Mouse (Mus musculus): ENCODE measurements around the gene Stub1. TPM values are rescaled to one million over a fixed set of nuclear protein-coding genes. Genes with fewer than 3 reads are reported as not detected.

Gene Stub1
- polyA plus RNA-seq, 1 experiment from 2014 or later, result 367 TPM

DNA sequence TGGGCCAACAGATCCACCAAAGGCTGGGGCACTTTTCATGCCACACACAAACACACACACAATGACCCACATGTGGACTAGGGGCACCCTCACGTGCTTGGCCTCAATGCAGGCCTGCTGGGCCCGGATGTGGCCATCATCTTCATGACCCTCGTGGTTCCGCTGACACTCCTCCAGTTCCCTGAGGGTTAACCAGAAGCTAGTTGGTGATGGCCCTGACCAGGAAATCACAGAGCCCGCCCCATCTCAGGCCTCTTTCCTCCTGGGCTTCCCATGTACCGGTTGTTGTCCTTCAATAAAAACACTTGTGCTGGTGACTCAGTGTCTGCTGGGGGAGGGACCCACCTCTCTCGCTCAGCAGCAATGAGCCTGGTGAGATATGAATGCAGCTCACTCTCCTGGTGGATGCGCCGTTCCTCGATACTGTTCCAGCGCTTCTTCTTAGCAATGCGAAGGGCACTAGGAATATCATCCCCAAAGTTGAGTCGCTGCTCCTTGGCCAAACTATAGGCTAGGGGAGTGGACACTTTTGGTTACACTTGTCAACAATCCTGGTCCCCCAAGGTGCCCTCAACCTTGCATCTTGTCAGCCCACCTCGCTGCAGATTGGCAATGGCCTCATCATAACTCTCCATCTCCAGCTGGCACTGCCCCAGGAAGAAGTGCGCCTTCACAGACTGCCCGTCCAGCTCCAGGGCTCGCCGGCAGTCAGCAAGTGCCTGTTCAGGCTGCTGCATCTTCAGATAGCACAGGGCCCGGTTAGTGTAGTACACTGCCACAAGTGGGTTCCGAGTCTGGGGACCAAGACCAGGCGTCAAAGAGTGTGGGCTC lies 1.5 kb downstream of the Stub1 start:
- Histone ChIP-seq H3K27me3 (ENCODE audit: insufficient read depth, low read length) (no peaks in the 10 kb centered on the region), H3K4me3 (ENCODE audit: low read depth, low read length) (peak overlapping the region; percentile 82), H3K9ac (peak overlapping the region; percentile 79), H3K9me3 (ENCODE audit: low read depth, low read length) (no peaks in the 10 kb centered on the region), H3K4me2 (peak overlapping the region; percentile 98), H3K36me3 (ENCODE audit: insufficient read depth) (peaks cover 56% of the 10 kb centered on the region), H3K27ac (ENCODE audit: low read depth) (peak overlapping the region; percentile 85), H3K4me1 (ENCODE audit: insufficient read depth) (peaks cover 41% of the 10 kb centered on the region)
- WGBS, result 49% methylated on average over 21 of the region's 21 CpGs
- ATAC-seq (ENCODE audit: insufficient read depth) (no peak), DNase-seq (peak; percentile 25)
- no peak for TF ChIP-seq CTCF (IDR thresholded peaks at IDR 0.05; ENCODE audit: low read depth)

- Histone ChIP-seq H3K4me1 (ENCODE audit: insufficient read depth) (peaks cover 34% of the 10 kb centered on the region), H3K36me3 (ENCODE audit: insufficient read depth) (peaks cover 63% of the 10 kb centered on the region), H3K27me3 (ENCODE audit: insufficient read depth, low read length) (no peaks in the 10 kb centered on the region), H3K9ac (no peak overlapping the region), H3K27ac (ENCODE audit: low read depth) (no peak overlapping the region), H3K4me3 (ENCODE audit: low read depth, low read length) (peak overlapping the region; percentile 82), H3K4me2 (peak overlapping the region; percentile 98), H3K9me3 (ENCODE audit: low read depth, low read length) (no peaks in the 10 kb centered on the region)
- WGBS, result 81% methylated on average over 14 of the region's 14 CpGs
- DNase-seq (no peak), ATAC-seq (ENCODE audit: insufficient read depth) (no peak)
- TF ChIP-seq CTCF (IDR thresholded peaks at IDR 0.05; ENCODE audit: low read depth), result no peak
These were observed 2.3 kb downstream of the Stub1 start for GRCm38 (mm10) chr17:25830806-25831431.

DNA sequence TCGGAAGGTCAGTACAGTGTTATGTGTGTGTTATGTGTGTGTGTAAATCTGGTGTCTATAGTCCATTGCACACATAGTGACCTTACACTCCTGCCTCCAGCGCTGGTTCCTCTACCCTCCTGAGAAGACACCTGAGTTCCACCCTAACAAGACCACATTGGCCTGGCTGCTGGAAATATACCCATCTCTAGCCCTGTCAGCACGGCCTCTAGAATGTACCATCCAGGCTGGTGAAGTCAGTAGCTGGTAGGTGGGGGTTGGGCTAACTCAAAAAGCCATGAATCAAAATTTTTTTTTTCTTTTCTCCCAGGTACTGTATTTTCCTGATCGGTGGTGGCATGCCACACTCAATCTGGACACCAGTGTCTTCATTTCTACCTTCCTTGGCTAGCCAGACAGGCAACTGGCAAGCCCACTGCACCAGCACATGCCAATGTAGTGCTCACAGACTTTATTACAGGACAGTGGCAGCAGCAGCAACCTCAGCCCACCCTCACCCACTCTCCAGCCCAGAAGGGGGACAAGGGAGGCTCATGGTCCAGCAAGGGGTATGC lies 2.9 kb downstream of the Stub1 start:
- TF ChIP-seq CTCF (IDR thresholded peaks at IDR 0.05; ENCODE audit: low read depth), result no peak
- 80% methylated on average over 4 of the region's 4 CpGs for WGBS
- H3K9me3 ChIP-seq (ENCODE audit: low read depth, low read length), result no peaks in the 10 kb centered on the region
- H3K27ac ChIP-seq (ENCODE audit: low read depth), result no peak overlapping the region
- H3K4me1 ChIP-seq (ENCODE audit: insufficient read depth), result peaks cover 33% of the 10 kb centered on the region
- DNase-seq (no peak), ATAC-seq (ENCODE audit: insufficient read depth) (no peak)
- H3K36me3 ChIP-seq (ENCODE audit: insufficient read depth), result peaks cover 65% of the 10 kb centered on the region
- peak overlapping the region; percentile 82; the same call in 1 of the 2 replicates for H3K4me3 ChIP-seq (ENCODE audit: low read depth, low read length)
- H3K4me2 ChIP-seq, result peak overlapping the region; percentile 98
- H3K27me3 ChIP-seq (ENCODE audit: insufficient read depth, low read length), result no peaks in the 10 kb centered on the region
- peak overlapping the region; percentile 67; the same call in 1 of the 2 replicates for H3K9ac ChIP-seq

- ATAC-seq (ENCODE audit: insufficient read depth) (no peak), DNase-seq (no peak)
- peak overlapping the region; percentile 82 for H3K4me3 ChIP-seq (ENCODE audit: low read depth, low read length)
- peak overlapping the region; percentile 91 for H3K27ac ChIP-seq (ENCODE audit: low read depth)
- WGBS, result 27% methylated on average over 8 of the region's 8 CpGs
- no peak for TF ChIP-seq CTCF (IDR thresholded peaks at IDR 0.05; ENCODE audit: low read depth)
- no peaks in the 10 kb centered on the region for H3K9me3 ChIP-seq (ENCODE audit: low read depth, low read length)
- peak overlapping the region; percentile 67 for H3K9ac ChIP-seq
- H3K4me1 ChIP-seq (ENCODE audit: insufficient read depth), result peaks cover 35% of the 10 kb centered on the region
- H3K36me3 ChIP-seq (ENCODE audit: insufficient read depth), result peaks cover 59% of the 10 kb centered on the region
- H3K4me2 ChIP-seq, result peak overlapping the region; percentile 98
- no peaks in the 10 kb centered on the region for H3K27me3 ChIP-seq (ENCODE audit: insufficient read depth, low read length)
These were observed 3.6 kb downstream of the Stub1 start for GRCm38 (mm10) chr17:25829558-25830017.

GRCm38 (mm10) chr17:25828712-25829557 lies 4.3 kb downstream of the Stub1 start, which contains the start of gene Jmjd8:
TSS of gene Jmjd8 (plus strand) at chr17:25828867.
- 5% methylated on average over 32 of the region's 32 CpGs for WGBS
- peaks cover 33% of the 10 kb centered on the region for H3K4me1 ChIP-seq (ENCODE audit: insufficient read depth)

DNA sequence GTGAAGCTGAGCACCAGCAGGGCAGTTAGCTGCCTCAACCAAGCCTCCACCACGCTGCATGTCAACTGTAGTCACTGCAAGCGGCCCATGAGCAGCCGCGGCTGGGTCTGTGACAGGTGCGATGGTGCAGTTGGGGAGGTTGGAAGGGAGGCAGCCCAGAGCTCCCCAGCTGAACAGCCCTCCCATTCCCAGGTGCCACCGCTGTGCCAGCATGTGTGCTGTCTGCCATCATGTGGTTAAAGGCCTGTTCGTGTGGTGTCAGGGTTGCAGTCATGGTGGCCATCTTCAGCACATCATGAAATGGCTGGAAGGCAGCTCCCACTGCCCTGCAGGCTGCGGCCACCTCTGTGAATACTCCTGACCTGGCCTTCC lies 5.0 kb downstream of the Stub1 start:
- peaks cover 57% of the 10 kb centered on the region for H3K36me3 ChIP-seq (ENCODE audit: insufficient read depth)
- peak overlapping the region; percentile 98 for H3K4me2 ChIP-seq
- no peak for DNase-seq
- H3K9me3 ChIP-seq (ENCODE audit: low read depth, low read length), result no peaks in the 10 kb centered on the region
- no peak for TF ChIP-seq CTCF (IDR thresholded peaks at IDR 0.05; ENCODE audit: low read depth)
- 82% methylated on average over 8 of the region's 8 CpGs for WGBS
- peaks cover 33% of the 10 kb centered on the region for H3K4me1 ChIP-seq (ENCODE audit: insufficient read depth)
- no peaks in the 10 kb centered on the region for H3K27me3 ChIP-seq (ENCODE audit: insufficient read depth, low read length)
- H3K4me3 ChIP-seq (ENCODE audit: low read depth, low read length), result peak overlapping the region; percentile 82
- H3K9ac ChIP-seq, result peak overlapping the region; percentile 67; the same call in 1 of the 2 replicates
- peak overlapping the region; percentile 91; the same call in 1 of the 2 replicates for H3K27ac ChIP-seq (ENCODE audit: low read depth)
- ATAC-seq (ENCODE audit: insufficient read depth), result no peak

More at GRCm38 (mm10) chr17:25828712-25829557, 4.3 kb downstream of the Stub1 start, which contains the start of gene Jmjd8:
- Histone ChIP-seq H3K4me3 (ENCODE audit: low read depth, low read length) (peak within 1 kb of the TSS; percentile 82), H3K9me3 (ENCODE audit: low read depth, low read length) (no peaks in the 10 kb centered on the region), H3K4me2 (peak within 1 kb of the TSS; percentile 98), H3K9ac (peak within 1 kb of the TSS; percentile 67), H3K36me3 (ENCODE audit: insufficient read depth) (peaks cover 57% of the 10 kb centered on the region), H3K27ac (ENCODE audit: low read depth) (peak within 1 kb of the TSS; percentile 91), H3K27me3 (ENCODE audit: insufficient read depth, low read length) (no peaks in the 10 kb centered on the region)
- peak; percentile 91 for DNase-seq
- peak; percentile 62 for TF ChIP-seq CTCF (IDR thresholded peaks at IDR 0.05; ENCODE audit: low read depth)
- peak; percentile 26; the same call in 1 of the 2 replicates for ATAC-seq (ENCODE audit: insufficient read depth)

Data from lung, embryonic 14.5 days (tissue).